Mouse (Mus musculus) brain, embryonic 18.5 days (tissue): ENCODE measurements around the gene Pglyrp1.
"Not testable (repeated sequence)": the region's sequence is repeated elsewhere in the genome, so short reads cannot be mapped to it uniquely, and the experiment has no call there.

Source experiments
- DNase-seq: peaks from one replicate; pipeline ENCODE4 v3.0.0-alpha.2; 2012; ENCODE audit warnings: low read depth, low spot score

The Pglyrp1 gene

GRCm38 (mm10) chr7:18871031-18871430 is at the start of gene Pglyrp1:
Pglyrp1 (plus strand) TSS chr7:18871331.
- not testable (repeated sequence) for DNase-seq

- DNase-seq: no peak
These were observed 49.6 kb upstream of the Pglyrp1 start, which contains the start of gene Psg17 for GRCm38 (mm10) chr7:18821507-18821906. Psg17 (minus strand) TSS chr7:18821607.

GRCm38 (mm10) chr7:18827792-18828546 is 43.2 kb upstream of the Pglyrp1 start:
- DNase-seq: no peak

GRCm38 (mm10) chr7:18828592-18828991 is 42.5 kb upstream of the Pglyrp1 start:
- DNase-seq: no peak

GRCm38 (mm10) chr7:18829545-18829944 is 41.6 kb upstream of the Pglyrp1 start:
- no peak for DNase-seq

- DNase-seq: no peak
These were observed 38.8 kb upstream of the Pglyrp1 start for GRCm38 (mm10) chr7:18832298-18832697.

- DNase-seq: no peak
These were observed 31.3 kb upstream of the Pglyrp1 start, which contains the start of gene Mill2 for GRCm38 (mm10) chr7:18839865-18840264. Mill2 (plus strand) TSS chr7:18839966.

- DNase-seq: peak; percentile 20
These were observed 30.6 kb upstream of the Pglyrp1 start for GRCm38 (mm10) chr7:18840386-18841173.

- DNase-seq: no peak
These were observed 30.0 kb upstream of the Pglyrp1 start for GRCm38 (mm10) chr7:18841174-18841567.

- DNase-seq: no peak
These were observed 26.3 kb upstream of the Pglyrp1 start for GRCm38 (mm10) chr7:18844811-18845210.

- DNase-seq: no peak
These were observed 22.7 kb upstream of the Pglyrp1 start for GRCm38 (mm10) chr7:18848395-18848794.

- no peak for DNase-seq
These were observed 12.7 kb upstream of the Pglyrp1 start for GRCm38 (mm10) chr7:18858310-18858916.

GRCm38 (mm10) chr7:18862801-18863200 is 8.3 kb upstream of the Pglyrp1 start:
- no peak for DNase-seq

GRCm38 (mm10) chr7:18868491-18868890 is 2.6 kb upstream of the Pglyrp1 start:
- no peak for DNase-seq

GRCm38 (mm10) chr7:18872014-18872802 is 1.1 kb downstream of the Pglyrp1 start:
- no peak for DNase-seq

GRCm38 (mm10) chr7:18872816-18873215 is 1.7 kb downstream of the Pglyrp1 start:
- no peak for DNase-seq

GRCm38 (mm10) chr7:18873253-18873652 is 2.1 kb downstream of the Pglyrp1 start:
- peak; percentile 50 for DNase-seq

GRCm38 (mm10) chr7:18875372-18875771 is 4.2 kb downstream of the Pglyrp1 start:
- DNase-seq: no peak

GRCm38 (mm10) chr7:18878691-18879090 is 7.6 kb downstream of the Pglyrp1 start:
- no peak for DNase-seq

- DNase-seq: no peak
These were observed 13.0 kb downstream of the Pglyrp1 start for GRCm38 (mm10) chr7:18883991-18884744.
